Mouse (Mus musculus) testis, adult 2 months (tissue): ENCODE data around the gene 3110082I17Rik.

Experiments used
- CTCF ChIP-seq: fragments of 200-500 bp; IDR thresholded peaks from 2 replicates; pipeline ENCODE4 v1.5.1; 2012; ENCODE audit warnings: low read depth, mild to moderate bottlenecking, inconsistent platforms, low read length, moderate library complexity; ENCODE audit not compliant: control insufficient read depth, insufficient read depth, insufficient replicate concordance
- POLR2A ChIP-seq: fragments of 200-500 bp; IDR thresholded peaks from 2 replicates; pipeline ENCODE4 v1.6.1; 2012; ENCODE audit warnings: low read depth, mild to moderate bottlenecking, inconsistent platforms, low read length, moderate library complexity; ENCODE audit not compliant: control insufficient read depth

GRCm38 (mm10) chr5:139377468-139378270 lies 82.7 kb downstream of the 3110082I17Rik start, which contains the start of gene Gpr146:
- no peak for TF ChIP-seq POLR2A
- no peak for TF ChIP-seq CTCF
